Mouse (Mus musculus): ENCODE data around the gene Kcnj8. TPM values are rescaled to one million over a fixed set of nuclear protein-coding genes. Genes with fewer than 3 reads are reported as not detected.

Gene Kcnj8
- polyA plus RNA-seq, 1 experiment from 2014 or later: 21.0 TPM

DNA sequence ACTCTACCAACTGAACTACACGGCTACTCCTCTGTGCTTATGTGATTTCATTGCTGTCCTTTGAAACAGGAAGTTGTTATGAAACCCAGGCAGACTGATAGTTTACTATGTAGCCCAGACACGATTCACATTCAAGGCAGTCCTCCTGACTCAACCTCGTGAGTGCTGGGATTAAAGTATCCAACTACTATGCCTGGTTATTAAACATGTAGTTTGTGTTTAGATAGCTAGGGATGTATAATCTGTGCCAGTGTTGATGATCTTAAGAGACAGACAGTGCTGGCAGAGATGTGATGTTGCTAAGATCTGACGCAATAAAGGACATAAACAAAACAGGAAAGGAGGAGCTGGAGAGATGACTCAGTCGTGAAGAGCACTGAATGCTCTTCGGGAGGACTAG lies 1.5 kb upstream of the Kcnj8 start:
- H3K4me1 ChIP-seq (ENCODE audit: control insufficient read depth, insufficient read depth, low read length): no peaks in the 10 kb centered on the region; the same call in 1 of the 2 replicates
- H3K9ac ChIP-seq (ENCODE audit: low read depth, low read length): no peak overlapping the region
- H3K9me3 ChIP-seq (ENCODE audit: control insufficient read depth, low read length): no peaks in the 10 kb centered on the region
- H3K4me2 ChIP-seq (replicated peaks; ENCODE audit: low read depth, low read length): no peak overlapping the region
- 60% methylated on average over 6 of the region's 6 CpGs for whole genome bisulfite sequencing
- H3K36me3 ChIP-seq (ENCODE audit: control insufficient read depth, insufficient read depth, low read length): no peaks in the 10 kb centered on the region
- no peak overlapping the region for H3K4me3 ChIP-seq (ENCODE audit: low read length)
- peaks cover 19% of the 10 kb centered on the region for H3K27me3 ChIP-seq (ENCODE audit: control insufficient read depth, insufficient read depth, low read length)
- no peak overlapping the region for H3K27ac ChIP-seq (ENCODE audit: low read depth, low read length)
- no peak for ATAC-seq (ENCODE audit: low FRiP score, low TSS enrichment)

GRCm38 (mm10) chr6:142571629-142572360 lies 381 bp upstream of the Kcnj8 start:
- peak overlapping the region; percentile 43 for H3K4me3 ChIP-seq (ENCODE audit: low read length)
- peak overlapping the region; percentile 52 for H3K4me2 ChIP-seq (replicated peaks; ENCODE audit: low read depth, low read length)
- no peaks in the 10 kb centered on the region for H3K36me3 ChIP-seq (ENCODE audit: control insufficient read depth, insufficient read depth, low read length)
- H3K27ac ChIP-seq (ENCODE audit: low read depth, low read length): no peak overlapping the region; the same call in 1 of the 2 replicates
- H3K4me1 ChIP-seq (ENCODE audit: control insufficient read depth, insufficient read depth, low read length): no peaks in the 10 kb centered on the region; the same call in 1 of the 2 replicates
- peak overlapping the region; percentile 29 for H3K9ac ChIP-seq (ENCODE audit: low read depth, low read length)
- peaks cover 22% of the 10 kb centered on the region for H3K27me3 ChIP-seq (ENCODE audit: control insufficient read depth, insufficient read depth, low read length)
- 2% methylated on average over 21 of the region's 21 CpGs for WGBS
- peak; percentile 59 for ATAC-seq (ENCODE audit: low FRiP score, low TSS enrichment)
- H3K9me3 ChIP-seq (ENCODE audit: control insufficient read depth, low read length): no peaks in the 10 kb centered on the region

DNA sequence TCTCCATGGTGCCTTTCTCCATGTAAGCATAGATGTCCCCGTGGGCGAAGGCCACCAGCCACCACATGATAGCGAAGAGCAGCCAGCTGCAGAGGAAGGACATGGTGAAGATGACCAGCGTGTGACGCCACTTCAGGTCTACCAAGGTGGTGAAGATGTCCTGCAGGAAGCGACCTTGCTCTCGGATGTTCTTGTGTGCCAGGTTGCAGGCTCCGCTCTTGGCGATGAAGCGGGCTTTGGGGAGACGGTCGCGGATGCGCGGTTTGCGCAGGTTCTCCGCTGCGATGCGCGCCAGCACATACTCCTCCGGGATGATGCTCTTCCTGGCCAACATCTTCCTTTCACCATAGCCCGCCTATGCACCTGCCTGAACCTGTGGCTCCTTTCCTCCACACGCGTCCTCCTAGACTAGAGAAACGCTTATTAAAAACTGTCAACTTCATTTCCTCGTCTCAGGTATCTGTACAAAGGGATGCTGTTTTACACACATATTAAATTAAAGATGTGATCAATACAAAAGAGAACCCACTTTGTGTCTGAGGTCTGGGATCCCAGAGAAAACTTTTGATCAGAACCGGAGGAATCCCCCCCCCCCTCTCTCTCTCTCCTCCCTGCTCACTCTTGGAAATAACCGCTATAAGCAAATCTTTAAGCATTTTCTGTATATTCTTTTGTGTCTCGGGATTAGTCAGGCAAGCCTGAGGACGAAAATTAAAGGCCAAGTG lies 1.2 kb downstream of the Kcnj8 start:
- Histone ChIP-seq H3K9me3 (ENCODE audit: control insufficient read depth, low read length) (no peaks in the 10 kb centered on the region), H3K36me3 (ENCODE audit: control insufficient read depth, insufficient read depth, low read length) (peaks cover 3% of the 10 kb centered on the region; the same call in 1 of the 2 replicates), H3K27me3 (ENCODE audit: control insufficient read depth, insufficient read depth, low read length) (peaks cover 22% of the 10 kb centered on the region), H3K4me2 (replicated peaks; ENCODE audit: low read depth, low read length) (peak overlapping the region; percentile 52), H3K4me1 (ENCODE audit: control insufficient read depth, insufficient read depth, low read length) (no peaks in the 10 kb centered on the region; the same call in 1 of the 2 replicates), H3K9ac (ENCODE audit: low read depth, low read length) (peak overlapping the region; percentile 37; the same call in 1 of the 2 replicates), H3K27ac (ENCODE audit: low read depth, low read length) (no peak overlapping the region; the same call in 1 of the 2 replicates), H3K4me3 (ENCODE audit: low read length) (peak overlapping the region; percentile 43)
- WGBS: 7% methylated on average over 30 of the region's 30 CpGs
- ATAC-seq (ENCODE audit: low FRiP score, low TSS enrichment): no peak

DNA sequence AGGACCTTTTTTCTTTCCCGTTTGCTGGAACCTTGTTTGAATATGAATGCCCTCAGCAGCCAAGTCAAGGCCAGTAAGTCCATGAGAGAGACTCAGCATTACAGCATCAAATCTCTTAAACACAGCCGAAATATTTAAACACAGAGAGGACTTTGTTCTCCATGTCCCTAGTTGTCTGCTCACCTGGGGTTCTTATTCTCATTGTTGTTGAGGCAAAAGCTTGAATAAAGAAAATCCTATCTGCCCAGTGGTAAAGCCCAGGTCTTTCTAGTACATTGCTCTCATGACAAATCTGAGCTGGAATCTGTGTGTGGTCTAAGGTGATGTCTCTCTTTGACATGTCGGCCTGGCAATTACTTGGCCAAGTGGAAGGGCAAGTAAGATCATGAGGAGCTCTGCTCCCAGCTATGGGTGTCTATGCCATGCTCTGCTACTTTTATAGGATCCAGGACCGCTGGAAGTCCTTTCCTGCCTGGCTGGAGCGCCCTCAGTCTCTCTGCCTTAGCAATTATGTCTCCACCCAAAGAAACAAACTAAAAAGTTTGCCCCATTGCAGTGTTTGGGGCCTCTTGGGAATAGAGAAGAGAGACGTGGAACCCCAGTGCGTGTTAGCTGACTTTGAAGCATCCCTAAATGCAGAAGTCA lies 2.6 kb downstream of the Kcnj8 start:
- 46% methylated on average over 7 of the region's 7 CpGs for WGBS
- Histone ChIP-seq H3K4me3 (ENCODE audit: low read length) (peak overlapping the region; percentile 14; the same call in 1 of the 2 replicates), H3K4me2 (replicated peaks; ENCODE audit: low read depth, low read length) (no peak overlapping the region; the same call in 1 of the 2 replicates), H3K9ac (ENCODE audit: low read depth, low read length) (peak overlapping the region; percentile 13; the same call in 1 of the 2 replicates), H3K36me3 (ENCODE audit: control insufficient read depth, insufficient read depth, low read length) (peaks cover 3% of the 10 kb centered on the region; the same call in 1 of the 2 replicates), H3K4me1 (ENCODE audit: control insufficient read depth, insufficient read depth, low read length) (no peaks in the 10 kb centered on the region; the same call in 1 of the 2 replicates), H3K27me3 (ENCODE audit: control insufficient read depth, insufficient read depth, low read length) (peaks cover 22% of the 10 kb centered on the region), H3K27ac (ENCODE audit: low read depth, low read length) (no peak overlapping the region), H3K9me3 (ENCODE audit: control insufficient read depth, low read length) (no peaks in the 10 kb centered on the region)
- no peak for ATAC-seq (ENCODE audit: low FRiP score, low TSS enrichment)

GRCm38 (mm10) chr6:142567452-142567851 lies 4.0 kb downstream of the Kcnj8 start:
- Histone ChIP-seq H3K4me1 (ENCODE audit: control insufficient read depth, insufficient read depth, low read length) (no peaks in the 10 kb centered on the region; the same call in 1 of the 2 replicates), H3K9ac (ENCODE audit: low read depth, low read length) (no peak overlapping the region), H3K9me3 (ENCODE audit: control insufficient read depth, low read length) (no peaks in the 10 kb centered on the region), H3K27ac (ENCODE audit: low read depth, low read length) (no peak overlapping the region), H3K36me3 (ENCODE audit: control insufficient read depth, insufficient read depth, low read length) (peaks cover 3% of the 10 kb centered on the region; the same call in 1 of the 2 replicates), H3K4me3 (ENCODE audit: low read length) (no peak overlapping the region), H3K4me2 (replicated peaks; ENCODE audit: low read depth, low read length) (no peak overlapping the region), H3K27me3 (ENCODE audit: control insufficient read depth, insufficient read depth, low read length) (peaks cover 22% of the 10 kb centered on the region)
- 48% methylated on average over 5 of the region's 5 CpGs for WGBS
- no peak for ATAC-seq (ENCODE audit: low FRiP score, low TSS enrichment)

DNA sequence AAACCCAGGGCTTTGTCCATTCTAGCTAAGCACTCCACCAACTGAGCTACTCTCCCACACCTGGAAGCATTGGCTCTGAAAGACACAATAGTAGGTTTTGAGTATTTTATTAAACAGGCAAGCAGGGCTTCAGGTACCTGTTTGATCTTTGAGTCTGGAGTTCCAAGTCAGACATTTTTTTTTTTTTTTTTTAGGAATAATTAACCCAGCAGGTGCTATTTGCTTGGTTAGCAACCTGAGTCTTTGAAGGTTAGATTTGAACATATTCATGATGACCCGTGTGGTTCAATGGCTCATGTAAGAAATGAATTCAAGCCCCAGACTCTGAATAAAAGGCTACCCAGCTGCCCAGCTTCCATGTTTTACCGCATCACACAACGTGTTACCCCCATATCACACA lies 6.7 kb downstream of the Kcnj8 start:
- Histone ChIP-seq H3K27me3 (ENCODE audit: control insufficient read depth, insufficient read depth, low read length) (peaks cover 12% of the 10 kb centered on the region), H3K36me3 (ENCODE audit: control insufficient read depth, insufficient read depth, low read length) (peaks cover 3% of the 10 kb centered on the region; the same call in 1 of the 2 replicates), H3K4me3 (ENCODE audit: low read length) (no peak overlapping the region), H3K4me2 (replicated peaks; ENCODE audit: low read depth, low read length) (no peak overlapping the region), H3K9me3 (ENCODE audit: control insufficient read depth, low read length) (no peaks in the 10 kb centered on the region), H3K9ac (ENCODE audit: low read depth, low read length) (no peak overlapping the region), H3K27ac (ENCODE audit: low read depth, low read length) (no peak overlapping the region), H3K4me1 (ENCODE audit: control insufficient read depth, insufficient read depth, low read length) (no peaks in the 10 kb centered on the region)
- ATAC-seq (ENCODE audit: low FRiP score, low TSS enrichment): no peak
- 89% methylated on average over 3 of the region's 3 CpGs for WGBS

- no peak for ATAC-seq (ENCODE audit: low FRiP score, low TSS enrichment)
- Histone ChIP-seq H3K4me3 (ENCODE audit: low read length) (no peak overlapping the region), H3K27ac (ENCODE audit: low read depth, low read length) (no peak overlapping the region), H3K9me3 (ENCODE audit: control insufficient read depth, low read length) (no peaks in the 10 kb centered on the region), H3K9ac (ENCODE audit: low read depth, low read length) (no peak overlapping the region), H3K4me1 (ENCODE audit: control insufficient read depth, insufficient read depth, low read length) (no peaks in the 10 kb centered on the region), H3K4me2 (replicated peaks; ENCODE audit: low read depth, low read length) (no peak overlapping the region), H3K36me3 (ENCODE audit: control insufficient read depth, insufficient read depth, low read length) (peaks cover 3% of the 10 kb centered on the region; the same call in 1 of the 2 replicates), H3K27me3 (ENCODE audit: control insufficient read depth, insufficient read depth, low read length) (no peaks in the 10 kb centered on the region)
- 86% methylated on average over 1 of the region's 1 CpGs for WGBS
Measured at GRCm38 (mm10) chr6:142561151-142561550, 10.3 kb downstream of the Kcnj8 start.

DNA sequence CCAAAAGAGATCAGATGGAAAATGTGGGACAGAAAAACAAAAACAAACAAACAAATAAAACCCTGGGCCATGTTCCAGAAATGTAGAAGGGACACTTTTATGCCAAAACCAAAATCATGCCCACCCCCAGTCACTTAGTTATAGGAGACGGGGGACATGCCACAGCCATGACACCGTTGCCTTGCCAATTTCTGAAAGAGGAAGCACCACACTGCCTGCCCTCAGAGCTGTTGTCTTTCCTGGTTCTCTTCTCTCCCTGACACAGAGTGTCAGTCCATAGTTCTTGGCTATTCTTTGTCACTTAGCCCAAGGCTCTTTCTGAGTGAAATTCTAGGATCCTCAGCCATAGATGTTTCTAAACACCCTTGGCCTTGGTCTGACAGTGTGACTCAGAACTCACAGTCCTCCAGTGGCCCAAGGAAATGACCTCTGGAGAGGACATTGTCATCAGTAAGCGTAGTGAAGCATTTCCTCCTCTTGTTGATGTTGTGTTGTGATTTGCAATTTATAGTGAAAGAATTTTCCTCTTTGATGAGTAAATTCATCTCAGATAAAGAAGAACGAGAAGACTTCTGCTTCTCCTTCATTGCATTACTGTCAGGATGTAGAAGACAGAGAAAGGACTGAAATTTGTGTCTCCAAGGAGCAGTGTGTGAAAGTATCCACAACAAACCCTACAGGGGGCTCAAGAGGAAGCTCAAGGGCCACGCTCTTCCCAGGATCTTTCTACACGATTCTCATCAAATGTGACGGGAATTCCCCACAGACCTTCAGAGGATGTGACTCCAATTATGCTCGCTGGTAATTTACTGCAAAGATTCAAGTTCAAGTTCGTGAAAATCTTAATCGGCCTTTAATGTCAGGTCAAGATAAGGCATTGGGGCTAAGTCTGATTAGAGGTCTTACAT lies 12.4 kb downstream of the Kcnj8 start:
- Histone ChIP-seq H3K27me3 (ENCODE audit: control insufficient read depth, insufficient read depth, low read length) (no peaks in the 10 kb centered on the region), H3K36me3 (ENCODE audit: control insufficient read depth, insufficient read depth, low read length) (no peaks in the 10 kb centered on the region), H3K27ac (ENCODE audit: low read depth, low read length) (no peak overlapping the region), H3K4me1 (ENCODE audit: control insufficient read depth, insufficient read depth, low read length) (no peaks in the 10 kb centered on the region), H3K4me3 (ENCODE audit: low read length) (no peak overlapping the region), H3K9me3 (ENCODE audit: control insufficient read depth, low read length) (no peaks in the 10 kb centered on the region), H3K4me2 (replicated peaks; ENCODE audit: low read depth, low read length) (no peak overlapping the region), H3K9ac (ENCODE audit: low read depth, low read length) (no peak overlapping the region)
- ATAC-seq (ENCODE audit: low FRiP score, low TSS enrichment): no peak
- WGBS: 67% methylated on average over 10 of the region's 10 CpGs

Data from kidney, embryonic 14.5 days (tissue).